Comparison of ENCODE assay signal across 8 mouse cellular contexts in the genomic region with DNA sequence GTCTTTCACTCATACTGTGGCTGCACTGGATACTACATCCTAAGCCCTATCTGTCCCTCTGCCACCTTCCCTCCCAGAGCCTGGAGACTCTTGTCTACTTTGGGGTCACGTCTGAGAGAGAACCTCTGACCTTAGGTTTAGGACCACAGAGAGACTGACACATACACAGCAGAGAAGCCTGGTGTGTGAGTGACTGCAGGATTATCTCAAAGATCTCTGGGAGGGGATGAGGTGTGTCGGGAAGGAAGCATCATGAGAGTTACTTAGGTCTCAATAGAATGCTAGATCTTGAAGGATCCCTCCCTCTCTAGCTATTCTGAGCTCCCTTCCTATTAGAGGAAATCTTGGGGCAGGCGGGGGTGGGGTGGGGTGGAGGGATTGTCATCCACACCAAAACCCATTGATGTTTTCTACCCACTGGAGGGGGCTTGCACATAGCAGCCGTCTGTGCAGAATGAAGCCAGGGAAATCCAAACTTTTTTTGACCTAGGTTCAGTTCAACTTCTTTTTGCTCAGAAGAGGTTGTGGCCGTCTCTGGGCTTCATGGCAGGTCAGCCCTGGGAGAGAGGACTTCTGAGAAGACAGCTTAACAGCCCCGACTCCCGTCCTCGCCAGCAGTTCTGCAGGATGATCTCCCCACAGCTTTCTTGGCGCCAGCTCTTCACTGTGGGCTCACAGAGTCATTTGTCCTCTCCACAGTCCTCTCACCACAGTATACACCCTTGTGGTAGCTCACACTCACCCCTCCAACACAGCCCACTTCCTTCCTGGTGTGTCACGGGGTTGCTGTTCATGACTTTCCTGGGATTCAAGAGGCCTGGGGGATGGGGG. TPM values are rescaled to one million over a fixed set of nuclear protein-coding genes. Genes with fewer than 3 reads are reported as not detected.
DNase-seq lines count a peak whose midpoint lies in the region; ATAC-seq lines count a peak whose summit lies in the region.

No protein-coding gene starts in this region.

- no peak overlapping the region for H3K4me3 ChIP-seq in heart, embryonic 16.5 days (ENCODE audit: low read length)
- H3K4me3 ChIP-seq in midbrain, embryonic 10.5 days: no peak overlapping the region

- H3K27ac ChIP-seq in heart, embryonic 16.5 days (ENCODE audit: low read length): peak overlapping the region; percentile 97
- peak overlapping the region; percentile 73 for H3K27ac ChIP-seq in midbrain, embryonic 10.5 days (replicated peaks)

- ATAC-seq in cerebellum, adult (ENCODE audit: insufficient number of reproducible peaks, low FRiP score, low TSS enrichment): no peak
- no peak for ATAC-seq in heart, embryonic 16.5 days (replicated peaks; ENCODE audit: extremely low read depth, insufficient read depth, low FRiP score)

- WGBS in heart, embryonic 16.5 days: 47% methylated on average over 10 of the region's 10 CpGs
- 63% methylated on average over 10 of the region's 10 CpGs for WGBS in midbrain, embryonic 10.5 days

- intact Hi-C loops in left cerebral cortex, postnatal 14 days (cut with DNase I): loop anchor here (5.0 kb wide), 1 partner anchor 104 kb away; the partner anchor contains the start of gene Igsf9b

- no peaks in the 10 kb centered on the region for H3K36me3 ChIP-seq in heart, embryonic 16.5 days (ENCODE audit: control insufficient read depth, insufficient read depth)
- no peaks in the 10 kb centered on the region for H3K36me3 ChIP-seq in midbrain, embryonic 10.5 days

- H3K9ac ChIP-seq in heart, embryonic 16.5 days (ENCODE audit: low read length): peak overlapping the region; percentile 72; the same call in 1 of the 2 replicates

- no peaks in the 10 kb centered on the region for H3K9me3 ChIP-seq in heart, embryonic 16.5 days (replicated peaks; ENCODE audit: control insufficient read depth, low read length)
- no peaks in the 10 kb centered on the region for H3K9me3 ChIP-seq in midbrain, embryonic 10.5 days (replicated peaks)

- peak overlapping the region; percentile 72 for H3K4me2 ChIP-seq in heart, embryonic 16.5 days (ENCODE audit: low read depth, low read length)

- DNase-seq in cerebellum, adult 11 months: peak; percentile 41
- DNase-seq in cerebellum, postnatal 25 days: peak; percentile 46 to 54
- no peak for DNase-seq in midbrain, embryonic 10.5 days (ENCODE audit: low spot score)
- DNase-seq in adrenal gland, adult 8-10 months: no peak
- DNase-seq in left cerebral cortex, postnatal 14 days (ENCODE audit: low spot score in 2 of 2): no peak
- no peak for DNase-seq in B cell, adult 2 months

- no peaks in the 10 kb centered on the region for H3K27me3 ChIP-seq in heart, embryonic 16.5 days (ENCODE audit: control insufficient read depth, insufficient read depth, low read length)
- no peaks in the 10 kb centered on the region for H3K27me3 ChIP-seq in midbrain, embryonic 10.5 days (ENCODE audit: low read depth, poor library complexity, severe bottlenecking)

- peaks cover 22% of the 10 kb centered on the region for H3K4me1 ChIP-seq in heart, embryonic 16.5 days (ENCODE audit: control insufficient read depth, insufficient read depth, low read length)
- H3K4me1 ChIP-seq in midbrain, embryonic 10.5 days: peaks cover 34% of the 10 kb centered on the region

RNA-seq across cellular contexts. Expression of gene Jam3, which starts 37.8 kb away (rescaled TPM):
- 40.0 and 40.7 TPM in 2 replicates for polyA plus RNA-seq in heart, embryonic 16.5 days (2015; fragmentation: Nextera tagmentation; extraction: Ambion mirVana)
- 146 and 147 TPM in 2 replicates for polyA plus RNA-seq in midbrain, embryonic 10.5 days (2016; fragmentation: Nextera tagmentation; extraction: Ambion mirVana)
- 10 to 100 TPM; 40.4 to 55.7 (median 47.1) TPM for total RNA-seq in adrenal gland, adult 8-10 months (2022)
- total RNA-seq in left cerebral cortex, postnatal 14 days (2021): 10 to 100 TPM; 24.1 to 26.9 TPM

Comparison
In these comparisons a context has a peak if more than half of its experiments do, and no peak if none do; other contexts are left out.
1. DNase-seq: peak in cerebellum, adult 11 months (single experiment) and cerebellum, postnatal 25 days (2 of 2); none in midbrain, embryonic 10.5 days (single experiment), adrenal gland, adult 8-10 months (single experiment), left cerebral cortex, postnatal 14 days (0 of 2) and B cell, adult 2 months (0 of 2).